Mouse (Mus musculus) ES-CJ7 (cell line): ENCODE data around the gene Olfr33.
A peak's percentile ranks its signal among the peaks of the same experiment; 100 is the strongest.

Experiments
- DNase-seq: peaks from one replicate; pipeline ENCODE4 v3.0.0; 2011; ENCODE audit warnings: low read depth, low spot score

Gene Olfr33

GRCm38 (mm10) chr7:102718970-102719369, at the start of gene Olfr33:
Gene Olfr33, minus strand, starts transcription at chr7:102719070.
- no peak for DNase-seq

- no peak for DNase-seq
Observed at GRCm38 (mm10) chr7:102759266-102759665, 40.4 kb upstream of the Olfr33 start, which contains the start of the genes Olfr560 and Olfr78. Gene Olfr560, minus strand, starts transcription at chr7:102759366. Gene Olfr78, minus strand, starts transcription at chr7:102759471.

- peak; percentile 7 for DNase-seq
Observed at GRCm38 (mm10) chr7:102752086-102752485, 33.2 kb upstream of the Olfr33 start.

- no peak for DNase-seq
Observed at GRCm38 (mm10) chr7:102737705-102738104, 18.8 kb upstream of the Olfr33 start.

GRCm38 (mm10) chr7:102733793-102734192, 14.9 kb upstream of the Olfr33 start:
- no peak for DNase-seq

GRCm38 (mm10) chr7:102727391-102727790, 8.5 kb upstream of the Olfr33 start, which contains the start of gene Olfr559:
Gene Olfr559, minus strand, starts transcription at chr7:102727491.
- no peak for DNase-seq

GRCm38 (mm10) chr7:102701915-102702314, 17.0 kb downstream of the Olfr33 start, which contains the start of gene Olfr558:
Gene Olfr558, plus strand, starts transcription at chr7:102702215.
- DNase-seq: no peak

GRCm38 (mm10) chr7:102698461-102698860, 20.4 kb downstream of the Olfr33 start:
- DNase-seq: no peak

- peak; percentile 51 for DNase-seq
Observed at GRCm38 (mm10) chr7:102695358-102696125, 23.3 kb downstream of the Olfr33 start, which contains the start of gene Olfr557. Gene Olfr557, plus strand, starts transcription at chr7:102695910.

- DNase-seq: peak; percentile 89
Observed at GRCm38 (mm10) chr7:102686944-102687501, 31.8 kb downstream of the Olfr33 start, which contains the start of gene Trim68. Gene Trim68, minus strand, starts transcription at chr7:102687327.

GRCm38 (mm10) chr7:102681916-102682315, 37.0 kb downstream of the Olfr33 start:
- DNase-seq: no peak

GRCm38 (mm10) chr7:102676225-102676624, 42.6 kb downstream of the Olfr33 start:
- DNase-seq: no peak

GRCm38 (mm10) chr7:102665378-102665777, 53.5 kb downstream of the Olfr33 start:
- peak; percentile 8 for DNase-seq

GRCm38 (mm10) chr7:102664599-102664998, 54.3 kb downstream of the Olfr33 start, which contains the start of gene Olfr556:
Gene Olfr556, plus strand, starts transcription at chr7:102664899.
- no peak for DNase-seq
